Mouse (Mus musculus) MEL (cell line): ENCODE measurements at regions not wholly inside any gene's neighbourhood (a gene's known extent, or its start where the extent isn't known, plus 50 kb on each side); places are given as distances from the start of the nearest gene placed in this dataset.

Source experiments
- CTCF ChIP-seq, 3 experiments: IDR thresholded peaks in 2 of 3; conservative IDR thresholded peaks in 1 of 3; 2 replicates each; pipeline ENCODE4 v1.5.1; 2011 to 2012; ENCODE audit warnings: low read length in 3 of 3, low read depth in 2 of 3, mild to moderate bottlenecking in 2 of 3, improper control_type of control experiment in 1 of 3, inconsistent platforms in 1 of 3, mixed read lengths in 1 of 3, moderate library complexity in 1 of 3; ENCODE audit not compliant: control insufficient read depth in 1 of 3, insufficient read depth in 1 of 3, poor library complexity in 1 of 3, severe bottlenecking in 1 of 3
- HCFC1 ChIP-seq: IDR thresholded peaks from 2 replicates; pipeline ENCODE4 v1.6.1; 2012; ENCODE audit warnings: low read depth, mild to moderate bottlenecking, inconsistent platforms, low read length, improper control_type of control experiment, moderate library complexity
- POLR2A ChIP-seq, 2 experiments: IDR thresholded peaks; 2 replicates each; pipeline ENCODE4 v1.6.1; 2011 to 2012; ENCODE audit warnings: low read length in 2 of 2, mild to moderate bottlenecking in 2 of 2, control low read depth in 1 of 2, improper control_type of control experiment in 1 of 2, low read depth in 1 of 2, moderate library complexity in 1 of 2; ENCODE audit not compliant: control insufficient read depth in 1 of 2, insufficient read depth in 1 of 2, poor library complexity in 1 of 2
- RAD21 ChIP-seq: IDR thresholded peaks from 2 replicates; pipeline ENCODE4 v1.6.1; 2011; ENCODE audit warnings: mild to moderate bottlenecking, low read depth, low read length, improper control_type of control experiment
- SMC3 ChIP-seq: IDR thresholded peaks from 2 replicates; pipeline ENCODE4 v1.6.1; 2011; ENCODE audit warnings: low read depth, low read length, improper control_type of control experiment

- TF ChIP-seq CTCF (IDR thresholded peaks at IDR 0.05 in 2 of 3, conservative IDR thresholded peaks at IDR 0.05 in 1 of 3; ENCODE audit: control insufficient read depth in 1 of 3, insufficient read depth in 1 of 3, low read depth in 2 of 3, low read length in 3 of 3, poor library complexity in 1 of 3, severe bottlenecking in 1 of 3) (peak; percentile 24 to 66 (median 29); a peak in 4 of 6 replicates), POLR2A (IDR thresholded peaks at IDR 0.05; ENCODE audit: control insufficient read depth in 1 of 2, insufficient read depth in 1 of 2, low read depth in 1 of 2, low read length in 2 of 2, poor library complexity in 1 of 2) (no peak), SMC3 (peak; percentile 85), HCFC1 (no peak), RAD21 (peak; percentile 67)
Measured at GRCm38 (mm10) chr7:88215425-88215824, 62.5 kb upstream of the Ctsc start.
